Mouse (Mus musculus): ENCODE data around the gene Nlrp4a.
"Not testable (repeated sequence)": the region's sequence is repeated elsewhere in the genome, so short reads cannot be mapped to it uniquely, and the experiment has no call there.

The Nlrp4a gene

GRCm38 (mm10) chr7:26434813-26435212 is at the start of gene Nlrp4a:
Gene Nlrp4a, plus strand, starts transcription at chr7:26435113.
- no peak for DNase-seq (ENCODE audit: low spot score)

- not testable (repeated sequence) for DNase-seq (ENCODE audit: low spot score)
These were observed 48.2 kb upstream of the Nlrp4a start for GRCm38 (mm10) chr7:26386691-26387090.

GRCm38 (mm10) chr7:26391137-26391536 is 43.8 kb upstream of the Nlrp4a start:
- not testable (repeated sequence) for DNase-seq (ENCODE audit: low spot score)

GRCm38 (mm10) chr7:26391811-26392210 is 43.1 kb upstream of the Nlrp4a start:
- DNase-seq (ENCODE audit: low spot score) = not testable (repeated sequence)

- DNase-seq (ENCODE audit: low spot score) = not testable (repeated sequence)
These were observed 31.3 kb upstream of the Nlrp4a start, which contains the start of gene Nlrp9c for GRCm38 (mm10) chr7:26403600-26403999. Gene Nlrp9c, minus strand, starts transcription at chr7:26403700.

GRCm38 (mm10) chr7:26476690-26477089 is 41.8 kb downstream of the Nlrp4a start:
- no peak for DNase-seq (ENCODE audit: low spot score)

- not testable (repeated sequence) for DNase-seq (ENCODE audit: low spot score)
These were observed 54.6 kb downstream of the Nlrp4a start for GRCm38 (mm10) chr7:26489514-26489913.
